Mouse (Mus musculus) limb, embryonic 13.5 days (tissue): Measurements from ENCODE around the gene Ccdc70. TPM values are rescaled to one million over a fixed set of nuclear protein-coding genes. Genes with fewer than 3 reads are reported as not detected.
"Not testable (repeated sequence)": the region's sequence is repeated elsewhere in the genome, so short reads cannot be mapped to it uniquely, and the experiment has no call there.

Source experiments
- ATAC-seq: fragments of 200-750 bp; cut with Nextera tagmentation; 2 replicates; pipeline ENCODE4 v1.8.0; 2017; ENCODE audit warnings: low read depth, moderate number of reproducible peaks, moderate TSS enrichment; ENCODE audit not compliant: low FRiP score
- H3K27ac ChIP-seq: fragments of 300-500 bp; sonication (generic); 2 replicates; pipeline ENCODE4 v1.5.1; 2015; ENCODE audit warnings: inconsistent platforms, mild to moderate bottlenecking, moderate library complexity
- H3K27me3 ChIP-seq: fragments of 300-500 bp; sonication (generic); 2 replicates; pipeline ENCODE4 v1.6.1; 2015; ENCODE audit warnings: mild to moderate bottlenecking, inconsistent platforms
- H3K36me3 ChIP-seq: fragments of 300-500 bp; sonication (generic); 2 replicates; pipeline ENCODE4 v1.6.1; 2015; ENCODE audit warnings: inconsistent platforms, mild to moderate bottlenecking, moderate library complexity
- H3K4me1 ChIP-seq: fragments of 300-500 bp; sonication (generic); 2 replicates; pipeline ENCODE4 v1.6.1; 2015; ENCODE audit warnings: inconsistent platforms
- H3K4me2 ChIP-seq: fragments of 300-500 bp; sonication (generic); replicated peaks from 2 replicates; pipeline ENCODE4 v1.6.1; 2015; ENCODE audit warnings: inconsistent platforms, mild to moderate bottlenecking, moderate library complexity
- H3K4me3 ChIP-seq: fragments of 300-500 bp; sonication (generic); 2 replicates; pipeline ENCODE4 v1.5.1; 2015; ENCODE audit warnings: moderate library complexity, mild to moderate bottlenecking, inconsistent platforms
- H3K9ac ChIP-seq: fragments of 300-500 bp; sonication (generic); 2 replicates; pipeline ENCODE4 v1.6.1; 2015; ENCODE audit warnings: mild to moderate bottlenecking, inconsistent platforms
- H3K9me3 ChIP-seq: fragments of 300-500 bp; sonication (generic); 2 replicates; pipeline ENCODE4 v1.6.1; 2016; ENCODE audit warnings: inconsistent platforms
- WGBS: fragments of 180-500 bp; shearing (Covaris S2); methylation state at CpG from one replicate; pipeline ENCODE4 v1.1.7; 2015; 5-methylcytosine and 5-hydroxymethylcytosine counted together
- polyA plus RNA-seq: library from polyadenylated mRNA; unstranded; fragments of >200 nt; fragmentation: Nextera tagmentation; extraction: Ambion mirVana; gene quantifications from 2 replicates; pipeline ENCODE4 v1.2.1, GENCODE M21; 2015

Ccdc70 gene
- not detected in 2 replicates for polyA plus RNA-seq

GRCm38 (mm10) chr8:21969475-21969874, at the start of gene Ccdc70:
Gene Ccdc70 (plus strand): TSS chr8:21969775.
- no peaks in the 10 kb centered on the region for H3K9me3 ChIP-seq
- H3K4me1 ChIP-seq: no peaks in the 10 kb centered on the region
- H3K4me2 ChIP-seq: no peak within 1 kb of the TSS
- no peak within 1 kb of the TSS for H3K4me3 ChIP-seq
- no peak within 1 kb of the TSS for H3K27ac ChIP-seq
- H3K9ac ChIP-seq: no peak within 1 kb of the TSS
- WGBS: 89% methylated on average over 3 of the region's 3 CpGs
- H3K27me3 ChIP-seq: no peaks in the 10 kb centered on the region
- H3K36me3 ChIP-seq: no peaks in the 10 kb centered on the region
- ATAC-seq: no peak

DNA sequence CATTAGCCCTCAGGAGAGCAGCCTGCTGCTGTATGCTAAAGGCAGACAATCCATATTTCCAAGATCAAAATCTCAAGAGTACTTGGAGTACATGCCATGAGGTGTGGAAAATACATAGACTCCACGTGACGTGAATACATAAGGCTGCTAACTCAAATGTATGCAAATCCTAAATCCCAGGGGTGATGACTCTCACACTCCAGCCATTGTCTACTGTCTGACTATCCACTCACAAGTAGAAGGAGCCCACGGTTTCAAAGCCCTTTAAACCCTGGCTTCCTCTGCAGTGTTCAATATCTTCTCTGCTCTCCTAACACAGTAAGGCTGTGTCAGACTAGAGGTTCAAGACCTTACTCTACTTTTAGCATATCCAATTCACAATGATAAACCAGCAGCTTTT, 38.8 kb upstream of the Ccdc70 start:
- not testable (repeated sequence) for H3K4me3 ChIP-seq, H3K4me1 ChIP-seq, ATAC-seq, H3K27me3 ChIP-seq, H3K36me3 ChIP-seq, H3K4me2 ChIP-seq, H3K27ac ChIP-seq, H3K9ac ChIP-seq, H3K9me3 ChIP-seq
- 85% methylated on average over 3 of the region's 3 CpGs for WGBS

- Histone ChIP-seq H3K9me3 (no peaks in the 10 kb centered on the region), H3K4me2 (no peak within 1 kb of the TSS), H3K4me3 (no peak within 1 kb of the TSS), H3K9ac (no peak within 1 kb of the TSS), H3K27me3 (no peaks in the 10 kb centered on the region), H3K27ac (no peak within 1 kb of the TSS), H3K4me1 (no peaks in the 10 kb centered on the region), H3K36me3 (no peaks in the 10 kb centered on the region)
- ATAC-seq: no peak
- WGBS: 92% methylated on average over 6 of the region's 6 CpGs
Observed at GRCm38 (mm10) chr8:21932610-21933009, 37.0 kb upstream of the Ccdc70 start, which contains the start of gene Defb15. Gene Defb15 (minus strand): TSS chr8:21932710.

DNA sequence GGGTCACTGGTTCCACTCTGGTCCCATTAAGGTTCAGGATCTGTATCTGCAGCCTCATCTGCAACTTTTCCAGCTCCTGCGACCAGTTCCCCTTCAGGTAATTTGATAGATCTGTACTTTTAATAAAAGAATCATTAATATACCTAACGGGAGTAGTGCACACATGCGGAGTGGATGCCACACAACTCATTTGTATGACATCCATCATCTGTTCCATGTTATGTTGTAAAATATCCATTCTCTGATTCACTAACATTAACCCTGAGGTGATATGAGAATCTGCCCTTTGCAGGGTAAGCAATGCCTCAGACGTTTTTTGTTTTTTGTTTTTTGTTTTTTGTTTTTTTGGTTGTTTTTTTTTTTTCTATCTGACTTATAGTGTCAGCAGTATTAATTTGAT, 31.5 kb upstream of the Ccdc70 start, which contains the start of gene Defb35:
Defb35 (plus strand) TSS at position 301 of the 400 bp plus-strand sequence.
- not testable (repeated sequence) for H3K27me3 ChIP-seq, H3K27ac ChIP-seq, H3K9me3 ChIP-seq, H3K4me2 ChIP-seq, ATAC-seq, H3K9ac ChIP-seq, H3K4me3 ChIP-seq, H3K4me1 ChIP-seq, H3K36me3 ChIP-seq
- WGBS: 80% methylated on average over 4 of the region's 4 CpGs

- H3K9ac ChIP-seq: no peak within 1 kb of the TSS
- H3K27ac ChIP-seq: no peak within 1 kb of the TSS
- no peaks in the 10 kb centered on the region for H3K36me3 ChIP-seq
- no peaks in the 10 kb centered on the region for H3K4me1 ChIP-seq
- no peaks in the 10 kb centered on the region for H3K9me3 ChIP-seq
- WGBS: 90% methylated on average over 6 of the region's 6 CpGs
- H3K4me2 ChIP-seq: no peak within 1 kb of the TSS
- H3K27me3 ChIP-seq: no peaks in the 10 kb centered on the region
- ATAC-seq: no peak
- H3K4me3 ChIP-seq: no peak within 1 kb of the TSS
Observed at GRCm38 (mm10) chr8:21946462-21946861, 23.1 kb upstream of the Ccdc70 start, which contains the start of gene Defb13. Gene Defb13 (plus strand): TSS chr8:21946762.

- H3K27ac ChIP-seq: no peak overlapping the region
- no peak overlapping the region for H3K4me3 ChIP-seq
- no peak for ATAC-seq
- no peaks in the 10 kb centered on the region for H3K36me3 ChIP-seq
- H3K9ac ChIP-seq: no peak overlapping the region
- H3K9me3 ChIP-seq: no peaks in the 10 kb centered on the region
- no peaks in the 10 kb centered on the region for H3K4me1 ChIP-seq
- 77% methylated on average over 9 of the region's 9 CpGs for WGBS
- no peak overlapping the region for H3K4me2 ChIP-seq
- H3K27me3 ChIP-seq: no peaks in the 10 kb centered on the region
Observed at GRCm38 (mm10) chr8:21947311-21948017, 22.1 kb upstream of the Ccdc70 start.

DNA sequence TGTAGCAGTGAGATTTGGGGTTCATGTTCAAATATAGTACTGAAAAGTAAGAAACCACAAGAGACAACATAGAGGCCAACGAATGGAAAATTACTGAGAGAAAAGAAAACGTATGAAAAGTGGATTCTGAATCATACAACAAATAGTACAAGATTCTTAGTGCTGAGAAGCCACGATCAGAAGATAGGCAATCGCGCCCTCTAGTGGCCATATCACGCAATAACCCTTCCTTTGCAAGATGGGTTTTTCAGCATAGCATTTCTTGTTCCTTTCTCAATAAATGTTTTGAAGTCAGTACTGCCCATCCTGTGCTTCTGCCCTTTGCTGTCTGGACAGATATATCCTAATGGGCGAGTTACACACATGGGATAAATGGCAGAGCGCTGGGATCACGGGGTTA, 14.3 kb upstream of the Ccdc70 start:
- H3K36me3 ChIP-seq: no peaks in the 10 kb centered on the region
- no peaks in the 10 kb centered on the region for H3K9me3 ChIP-seq
- no peaks in the 10 kb centered on the region for H3K27me3 ChIP-seq
- no peak overlapping the region for H3K4me2 ChIP-seq
- no peaks in the 10 kb centered on the region for H3K4me1 ChIP-seq
- WGBS: 7% methylated on average over 9 of the region's 9 CpGs
- no peak for ATAC-seq
- no peak overlapping the region for H3K4me3 ChIP-seq
- H3K9ac ChIP-seq: no peak overlapping the region
- no peak overlapping the region for H3K27ac ChIP-seq

GRCm38 (mm10) chr8:21956336-21956735, 13.2 kb upstream of the Ccdc70 start:
- H3K27ac ChIP-seq: no peak overlapping the region

GRCm38 (mm10) chr8:21958414-21958813, 11.2 kb upstream of the Ccdc70 start, which contains the start of gene Fam90a1a:
Gene Fam90a1a (plus strand): TSS chr8:21958714.
- Histone ChIP-seq H3K27me3 (no peaks in the 10 kb centered on the region), H3K9ac (no peak within 1 kb of the TSS), H3K4me2 (no peak within 1 kb of the TSS), H3K9me3 (no peaks in the 10 kb centered on the region), H3K27ac (no peak within 1 kb of the TSS), H3K4me3 (no peak within 1 kb of the TSS), H3K36me3 (no peaks in the 10 kb centered on the region), H3K4me1 (no peaks in the 10 kb centered on the region)
- no peak for ATAC-seq
- 85% methylated on average over 2 of the region's 2 CpGs for WGBS

More at GRCm38 (mm10) chr8:21956336-21956735, 13.2 kb upstream of the Ccdc70 start:
- H3K4me1 ChIP-seq: no peaks in the 10 kb centered on the region
- no peak overlapping the region for H3K4me2 ChIP-seq
- WGBS: 79% methylated on average over 3 of the region's 3 CpGs
- no peak overlapping the region for H3K9ac ChIP-seq
- no peak for ATAC-seq
- H3K4me3 ChIP-seq: no peak overlapping the region
- no peaks in the 10 kb centered on the region for H3K36me3 ChIP-seq
- H3K27me3 ChIP-seq: no peaks in the 10 kb centered on the region
- no peaks in the 10 kb centered on the region for H3K9me3 ChIP-seq

GRCm38 (mm10) chr8:21966646-21967045, 2.9 kb upstream of the Ccdc70 start:
- Histone ChIP-seq H3K4me2 (no peak overlapping the region), H3K36me3 (no peaks in the 10 kb centered on the region), H3K27ac (no peak overlapping the region), H3K27me3 (no peaks in the 10 kb centered on the region), H3K9me3 (no peaks in the 10 kb centered on the region), H3K4me3 (no peak overlapping the region), H3K4me1 (no peaks in the 10 kb centered on the region), H3K9ac (no peak overlapping the region)
- ATAC-seq: no peak
- WGBS: 68% methylated on average over 1 of the region's 1 CpGs

DNA sequence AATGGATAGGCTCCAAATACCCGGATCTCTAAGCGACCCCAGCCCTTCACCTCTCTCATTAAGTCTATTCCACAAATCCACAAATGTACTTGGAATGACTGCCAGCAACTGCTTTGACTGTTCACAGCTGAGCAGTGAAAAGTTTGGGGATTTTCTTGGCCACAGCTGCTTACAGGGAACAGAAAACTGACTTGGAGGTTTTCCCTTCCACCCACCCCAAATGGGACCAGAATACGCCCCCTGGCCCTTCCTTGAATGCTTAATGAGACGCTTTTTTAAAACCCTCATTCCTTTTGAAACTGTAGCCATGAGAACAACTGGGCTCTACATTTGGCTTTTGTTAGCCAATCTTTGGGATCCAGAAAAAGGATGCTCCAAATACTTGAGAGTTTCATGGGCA, 8.6 kb downstream of the Ccdc70 start:
- Histone ChIP-seq H3K36me3 (no peaks in the 10 kb centered on the region), H3K9me3 (no peaks in the 10 kb centered on the region), H3K27me3 (no peaks in the 10 kb centered on the region), H3K4me2 (no peak overlapping the region), H3K4me3 (no peak overlapping the region), H3K4me1 (no peaks in the 10 kb centered on the region), H3K9ac (no peak overlapping the region), H3K27ac (no peak overlapping the region)
- 59% methylated on average over 4 of the region's 4 CpGs for WGBS
- no peak for ATAC-seq

DNA sequence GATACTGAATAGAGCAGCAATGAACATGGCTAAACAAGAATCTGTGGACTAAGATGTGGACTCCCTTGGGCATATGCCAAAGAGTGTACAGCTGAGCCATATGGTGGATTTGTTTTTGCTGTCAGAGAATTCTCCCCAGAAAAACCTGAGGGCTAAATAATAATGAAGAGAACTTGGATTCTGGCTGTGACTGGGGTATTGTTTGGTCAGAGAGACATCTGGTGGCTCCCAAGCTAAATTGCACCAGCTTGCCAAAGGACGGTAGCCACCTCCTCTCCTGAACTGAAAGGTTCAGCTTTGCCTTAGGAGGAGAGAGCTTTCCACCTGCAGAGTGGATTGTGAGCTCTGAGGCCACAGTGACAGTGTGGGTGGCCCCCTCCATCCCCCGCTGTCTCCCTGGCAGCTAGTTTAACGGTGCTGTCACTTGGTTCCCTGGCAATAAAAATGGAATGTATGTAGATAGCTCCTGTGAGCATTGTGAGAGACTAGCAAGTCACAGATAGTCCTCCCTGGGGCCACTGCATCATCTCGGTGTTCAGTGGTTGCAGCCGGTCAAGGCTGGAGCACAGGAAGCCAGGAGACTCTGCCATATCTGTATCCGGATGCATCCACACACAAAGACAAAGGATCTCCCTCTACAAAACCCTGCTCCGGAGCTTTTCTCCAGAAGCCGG, 12.2 kb downstream of the Ccdc70 start:
- no peaks in the 10 kb centered on the region for H3K9me3 ChIP-seq
- no peaks in the 10 kb centered on the region for H3K36me3 ChIP-seq
- no peaks in the 10 kb centered on the region for H3K4me1 ChIP-seq
- no peak overlapping the region for H3K9ac ChIP-seq
- no peak overlapping the region for H3K27ac ChIP-seq
- no peak for ATAC-seq
- H3K4me3 ChIP-seq: no peak overlapping the region
- H3K4me2 ChIP-seq: no peak overlapping the region
- WGBS: 61% methylated on average over 8 of the region's 8 CpGs
- H3K27me3 ChIP-seq: no peaks in the 10 kb centered on the region
